Mouse (Mus musculus) retina, postnatal 1 day (tissue): ENCODE results near the gene Pnpla2.

ENCODE experiments used
- DNase-seq: peaks from one replicate; pipeline ENCODE4 v3.0.0-alpha.2; 2012

The Pnpla2 gene

DNA sequence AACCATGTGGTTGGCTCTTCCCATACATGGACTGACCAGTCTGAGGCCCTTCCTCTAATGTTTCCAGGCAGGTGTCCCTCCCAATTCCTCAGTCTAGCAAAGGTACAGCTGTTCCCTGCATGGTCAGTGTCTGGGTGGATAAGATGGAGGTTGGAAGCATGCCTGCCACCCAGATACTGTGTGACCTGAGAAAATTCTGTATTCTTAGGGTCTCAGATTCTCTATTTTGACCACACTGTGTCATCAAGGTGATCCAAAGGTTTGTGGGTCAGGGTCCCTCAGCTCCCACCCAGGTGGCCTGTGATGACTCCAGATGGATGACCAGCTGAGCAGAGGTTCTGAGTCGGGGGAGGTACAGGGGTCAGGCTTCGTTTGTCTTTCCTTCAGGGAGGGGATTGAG, 30.2 kb downstream of the Pnpla2 start:
- DNase-seq: no peak

DNA sequence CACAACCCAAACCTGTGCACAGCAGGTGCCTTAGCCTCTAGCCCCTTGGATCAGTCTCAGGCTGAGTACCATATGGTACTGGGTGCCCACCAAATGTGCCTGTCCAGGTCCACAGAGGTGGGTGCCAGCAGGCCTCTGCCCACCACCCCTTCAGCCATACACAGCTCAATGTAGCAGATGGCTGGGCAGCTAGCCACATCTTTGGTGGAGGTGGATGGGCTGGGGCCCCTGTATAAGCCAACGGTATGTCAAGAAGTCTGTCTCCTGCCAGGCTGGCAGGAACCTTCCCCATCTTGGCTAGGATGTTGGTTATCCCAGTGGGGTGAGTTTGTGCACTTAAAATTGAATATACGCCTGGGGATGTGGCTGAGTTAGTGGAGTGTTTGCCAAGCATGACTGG, 30.6 kb downstream of the Pnpla2 start:
- DNase-seq: no peak

DNA sequence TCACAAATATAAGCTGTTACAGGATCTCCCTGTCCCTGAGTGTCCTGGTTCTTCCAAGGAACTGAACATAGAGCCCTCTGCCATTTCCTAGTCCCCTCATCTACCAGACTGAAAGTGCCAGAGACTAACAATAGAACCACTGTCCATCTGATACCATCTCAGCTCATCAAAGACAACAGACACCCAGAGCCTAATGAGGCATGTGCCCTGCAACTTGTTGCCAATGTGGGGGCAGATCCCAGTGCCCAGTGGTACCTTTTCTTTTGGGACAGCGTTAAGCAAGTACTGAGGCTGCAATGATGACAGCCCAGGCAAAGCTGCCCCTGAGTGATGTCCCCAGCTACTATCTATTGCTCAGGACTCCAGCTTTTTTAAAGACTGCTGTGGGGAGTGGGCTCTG, 31.2 kb downstream of the Pnpla2 start:
- peak; percentile 75 for DNase-seq

DNA sequence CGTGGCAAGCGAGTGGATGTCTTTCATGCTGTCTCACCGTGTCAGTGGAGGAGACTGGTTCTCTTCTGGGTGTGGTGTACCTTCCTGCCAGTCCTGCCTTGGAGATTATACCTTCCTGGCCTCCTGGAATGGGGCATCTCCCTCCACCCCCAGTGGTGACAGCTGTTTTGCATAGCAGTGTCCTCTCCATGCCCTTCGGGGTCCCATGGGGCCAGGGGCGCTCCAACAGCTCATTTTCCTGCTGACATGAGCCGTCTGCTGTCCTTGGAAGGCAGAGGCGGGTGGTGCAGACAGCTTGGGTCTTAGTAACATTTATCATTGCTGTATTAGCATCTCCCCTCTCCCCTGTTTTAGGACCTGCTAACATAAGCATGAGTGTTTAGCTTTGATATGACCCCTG, 32.1 kb downstream of the Pnpla2 start:
- no peak for DNase-seq

DNA sequence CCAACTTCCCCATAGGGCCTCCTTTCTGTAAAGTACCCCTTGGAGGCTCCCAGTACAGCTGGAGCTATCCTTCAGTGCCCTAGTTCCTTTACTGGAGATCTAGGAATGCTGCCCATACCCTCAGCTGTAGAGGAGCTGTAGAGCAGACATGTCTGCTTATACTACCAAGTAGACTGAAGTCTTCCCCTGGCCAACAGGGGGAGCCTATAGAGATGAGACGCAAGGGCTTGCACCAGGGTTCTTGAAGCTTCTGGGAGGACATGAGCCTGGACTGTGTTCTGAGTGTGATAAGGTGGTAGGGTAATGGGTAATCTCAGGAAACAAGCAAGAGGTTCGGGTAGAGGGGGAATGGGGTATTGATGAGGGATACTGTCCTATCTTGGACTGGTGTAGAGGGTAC, 36.2 kb downstream of the Pnpla2 start:
- DNase-seq: peak; percentile 24

DNA sequence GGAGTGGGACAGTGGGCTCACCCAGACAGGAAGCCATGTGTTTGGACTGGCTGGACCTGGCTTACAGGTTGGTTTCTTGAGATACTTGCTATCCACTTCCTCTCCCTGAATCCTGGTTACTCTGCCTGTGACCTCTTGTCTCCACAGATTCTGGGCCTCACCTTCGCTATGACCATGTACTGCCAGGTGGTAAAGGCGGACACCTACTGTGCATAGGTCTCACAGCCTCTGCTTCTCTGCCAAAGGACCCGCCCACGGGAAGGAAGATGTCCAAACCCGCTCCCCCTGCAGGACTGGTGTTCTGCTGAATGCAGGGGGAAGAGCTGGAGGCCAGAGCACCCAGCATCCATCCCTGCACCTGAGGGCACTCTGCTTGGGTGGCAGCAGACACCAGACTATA, 37.7 kb downstream of the Pnpla2 start:
- DNase-seq: no peak

DNA sequence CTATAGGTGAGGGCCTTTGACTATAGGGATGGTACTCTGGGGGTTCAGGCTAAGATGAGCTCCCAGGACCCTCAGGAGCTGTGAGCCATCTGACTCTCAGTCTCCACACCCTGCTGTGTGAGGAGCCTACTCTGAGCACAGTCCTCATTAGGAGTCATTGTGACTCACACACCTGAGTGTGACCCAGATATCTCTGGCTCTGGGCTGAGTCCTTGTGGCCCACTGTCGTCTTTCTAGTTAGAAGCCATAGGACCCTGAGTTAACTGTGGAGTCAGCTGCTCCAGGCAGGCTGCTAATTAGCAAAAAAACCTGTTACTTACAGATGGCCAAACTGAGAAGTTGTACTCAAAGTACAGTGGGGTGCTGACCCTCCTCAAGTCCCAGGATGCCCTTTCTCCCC, 38.7 kb downstream of the Pnpla2 start:
- DNase-seq: no peak

DNA sequence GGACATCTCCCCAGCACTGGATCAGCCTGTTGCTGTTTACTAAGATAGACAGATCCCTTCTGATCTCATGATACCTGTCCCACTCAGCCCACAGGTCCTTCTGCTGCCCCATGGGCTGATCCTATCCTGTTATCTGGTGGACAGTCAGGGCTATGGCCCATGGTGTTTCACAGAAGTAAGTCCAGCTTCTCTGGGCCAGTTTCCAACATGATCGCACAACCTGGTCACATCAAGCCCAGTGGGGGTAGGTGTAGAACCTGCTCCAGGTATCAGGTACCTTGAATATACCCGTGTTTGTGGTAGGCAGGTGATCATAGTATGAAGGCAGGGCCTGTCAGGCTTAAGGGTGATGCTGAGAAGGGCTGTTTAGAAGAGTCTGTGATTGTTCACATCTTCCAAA, 40.4 kb downstream of the Pnpla2 start:
- no peak for DNase-seq

DNA sequence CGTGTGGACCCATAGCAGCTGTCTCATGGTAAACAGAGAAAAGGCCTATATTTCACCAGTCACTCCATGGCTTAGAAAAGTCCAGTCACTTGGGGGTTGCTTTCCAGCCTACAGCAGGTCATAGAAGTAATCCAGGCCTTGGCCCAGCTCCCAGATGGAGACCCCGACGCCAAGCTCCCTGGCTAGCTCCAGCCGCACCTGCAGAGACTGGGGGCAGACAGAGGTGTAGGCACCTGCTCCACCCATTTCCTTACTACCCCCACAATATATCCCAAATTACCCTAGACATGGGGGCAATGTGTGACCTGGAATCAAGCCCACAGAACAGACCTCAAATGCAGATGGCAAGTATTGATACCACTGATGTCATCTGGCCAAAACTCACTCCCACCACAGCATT, 40.9 kb downstream of the Pnpla2 start:
- DNase-seq: no peak

DNA sequence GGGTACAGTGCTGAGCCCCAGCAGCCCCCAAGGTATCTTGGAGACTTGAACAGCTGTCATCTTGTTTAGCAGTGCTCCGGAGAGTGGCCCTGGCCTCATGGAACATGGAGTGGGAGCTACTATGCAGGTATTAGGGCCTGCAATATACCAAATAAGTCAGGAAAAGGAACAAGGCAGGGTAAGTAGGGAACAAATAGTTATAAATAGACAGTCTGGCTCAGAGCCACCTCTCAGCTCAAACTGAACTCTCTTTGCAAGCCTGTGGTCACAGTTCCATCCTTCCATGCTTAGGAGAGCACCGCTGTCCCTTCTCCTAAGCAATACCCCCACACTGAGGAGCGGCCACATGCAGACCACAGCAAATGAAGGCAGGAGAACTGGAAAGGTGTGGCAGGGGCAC, 42.6 kb downstream of the Pnpla2 start:
- DNase-seq: no peak

DNA sequence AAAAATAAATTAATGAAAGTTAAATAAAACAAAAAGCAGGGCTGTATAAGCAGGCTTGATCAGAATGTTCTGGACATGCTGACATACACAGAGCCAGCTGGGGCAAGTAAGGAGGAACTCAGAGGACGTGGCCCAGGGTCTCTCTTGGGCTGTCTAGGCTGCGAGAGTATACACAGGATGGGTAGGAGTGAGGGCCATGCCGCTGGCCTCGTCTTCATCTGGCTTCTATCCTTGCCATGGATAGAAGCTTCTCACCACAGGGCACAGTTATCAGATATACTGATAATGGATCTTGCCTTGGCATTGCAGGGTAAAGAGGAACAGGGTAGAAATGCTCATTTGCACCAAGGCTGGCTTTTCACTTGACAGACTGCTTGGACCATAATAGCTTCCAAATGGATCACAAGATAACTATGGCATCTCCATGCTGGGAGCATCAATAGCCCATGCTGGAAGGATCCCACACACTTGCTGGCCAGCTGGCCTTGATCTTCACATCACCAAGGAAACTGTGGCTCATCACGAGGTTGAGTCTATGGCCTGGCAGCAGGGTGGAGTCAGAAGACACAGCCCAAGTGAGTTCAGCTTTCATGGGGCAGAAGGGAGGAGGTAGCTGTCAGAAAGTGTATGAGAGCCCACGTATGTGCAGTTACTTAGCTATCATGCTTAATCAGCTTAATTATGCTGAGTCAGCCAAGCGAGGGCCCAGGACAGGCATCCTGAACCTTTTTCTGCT, 47.0 kb downstream of the Pnpla2 start:
- no peak for DNase-seq

DNA sequence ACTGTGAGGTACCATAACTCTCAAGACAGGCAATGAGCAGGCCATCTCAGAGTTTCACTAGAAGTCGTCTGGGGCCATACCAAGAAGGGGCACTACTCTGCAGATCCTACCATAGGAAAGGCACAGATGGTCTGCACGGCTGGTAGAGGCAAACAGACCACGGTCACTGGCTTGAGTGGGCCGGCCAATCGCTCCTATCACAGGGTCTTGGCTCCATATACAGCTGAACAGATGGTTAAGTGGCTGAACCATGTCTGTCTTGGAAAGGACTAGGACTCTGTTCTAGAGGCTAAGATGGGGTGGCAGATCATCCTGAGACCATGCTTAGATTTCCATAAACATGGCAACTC, 47.5 kb downstream of the Pnpla2 start:
- no peak for DNase-seq

DNA sequence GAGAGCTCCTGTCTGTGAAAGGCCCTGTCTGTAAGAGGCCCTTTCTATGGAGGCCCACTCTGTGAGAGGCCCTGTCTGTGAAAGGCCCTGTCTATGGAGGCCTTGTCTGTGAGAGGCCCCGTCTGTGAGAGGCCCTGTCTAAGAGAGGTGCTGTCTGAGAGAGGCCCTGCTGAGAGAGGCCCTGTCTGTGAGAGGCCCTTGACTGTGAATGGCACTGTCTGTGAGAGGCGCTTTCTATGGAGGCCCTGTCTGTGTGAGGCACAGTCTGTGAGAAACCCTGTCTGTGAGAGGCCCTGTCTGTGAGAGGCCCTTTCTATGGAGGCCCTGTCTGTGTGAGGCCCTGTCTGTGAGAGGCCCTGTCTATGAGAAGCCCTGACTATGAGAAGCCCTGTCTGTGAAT, 51.3 kb downstream of the Pnpla2 start:
- no peak for DNase-seq

DNA sequence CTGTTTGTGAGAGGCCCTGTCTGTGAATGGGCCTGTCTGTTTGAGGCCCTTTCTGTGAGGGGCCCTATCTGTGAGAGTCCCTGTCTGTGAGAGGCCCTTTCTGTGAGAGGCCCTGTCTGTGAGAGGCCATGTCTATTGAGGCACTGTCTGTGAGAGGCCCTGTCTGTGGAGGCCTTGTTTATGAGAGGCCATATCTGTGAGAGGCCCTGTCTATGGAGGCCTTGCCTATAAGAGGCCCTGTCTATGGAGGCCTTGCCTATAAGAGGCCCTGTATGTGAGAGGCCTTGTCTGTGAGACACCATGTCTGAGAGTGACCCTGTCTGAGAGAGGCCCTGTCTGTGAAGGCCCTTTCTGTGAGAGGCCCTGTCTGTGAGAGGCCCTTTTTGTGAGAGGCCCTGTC, 53.2 kb downstream of the Pnpla2 start:
- no peak for DNase-seq

DNA sequence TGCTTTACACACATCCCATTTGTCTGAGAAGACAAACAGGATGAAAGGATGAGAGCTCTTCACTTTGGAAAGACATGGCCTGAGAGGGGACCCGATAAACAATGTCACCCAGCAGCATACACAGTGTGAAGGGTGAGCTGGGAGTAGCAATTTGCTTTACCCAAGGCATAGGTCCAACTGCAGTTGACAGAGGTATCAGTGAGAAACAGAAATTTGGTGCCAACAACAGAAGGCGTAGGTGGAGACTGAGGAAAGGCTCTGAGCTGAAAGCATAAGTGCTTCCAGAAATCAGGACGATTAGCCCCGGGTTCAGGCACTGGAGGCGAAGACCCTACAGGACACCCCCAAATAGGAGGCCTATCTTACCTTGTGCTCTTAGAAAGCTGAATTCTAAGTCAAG, 55.2 kb downstream of the Pnpla2 start:
- no peak for DNase-seq
